Mouse (Mus musculus) cerebellum, adult 2 months (tissue): ENCODE measurements around the gene Slc12a7. TPM values are rescaled to one million over a fixed set of nuclear protein-coding genes. Genes with fewer than 3 reads are reported as not detected.
A peak's percentile ranks its signal among the peaks of the same experiment; 100 is the strongest.

Experiments
- DNase-seq, 2 experiments: peaks; one replicate each; pipeline ENCODE4 v3.0.0; 2021
- H3K27ac ChIP-seq: fragments of 200-500 bp; 2 replicates; pipeline ENCODE4 v1.5.1; 2012; ENCODE audit warnings: low read length, control low read depth, inconsistent platforms; ENCODE audit not compliant: insufficient read depth
- H3K27me3 ChIP-seq: fragments of 200-500 bp; 2 replicates; pipeline ENCODE4 v1.6.1; 2012; ENCODE audit warnings: inconsistent platforms, mild to moderate bottlenecking, low read length, moderate library complexity; ENCODE audit not compliant: control insufficient read depth, insufficient read depth
- H3K4me1 ChIP-seq: fragments of 200-500 bp; 2 replicates; pipeline ENCODE4 v1.6.1; 2011; ENCODE audit warnings: low read length; ENCODE audit not compliant: control insufficient read depth, insufficient read depth
- H3K4me3 ChIP-seq: fragments of 200-500 bp; replicated peaks from 2 replicates; pipeline ENCODE3; 2011; ENCODE audit warnings: mild to moderate bottlenecking, low read depth, low read length, control low read depth; ENCODE audit not compliant: insufficient read depth
- CTCF ChIP-seq: fragments of 200-500 bp; IDR thresholded peaks from 2 replicates; pipeline ENCODE4 v1.5.1; 2011; ENCODE audit warnings: low read depth, mild to moderate bottlenecking, control low read depth, low read length, moderate library complexity, borderline replicate concordance; ENCODE audit not compliant: insufficient read depth
- POLR2A ChIP-seq: fragments of 200-500 bp; IDR thresholded peaks from 2 replicates; pipeline ENCODE4 v1.6.1; 2011; ENCODE audit warnings: low read length, control low read depth, borderline replicate concordance; ENCODE audit not compliant: insufficient read depth
- WGBS: fragments of 180-500 bp; shearing (Covaris S2); methylation state at CpG from one replicate; pipeline ENCODE4 v1.1.7; 2018; 5-methylcytosine and 5-hydroxymethylcytosine counted together
- polyA plus RNA-seq: library from polyadenylated mRNA; depleted of rRNA; stranded (reverse); fragments of >200 nt; gene quantifications from 2 replicates; pipeline ENCODE4 v1.2.3, GENCODE M21; 2012

Gene Slc12a7
- polyA plus RNA-seq, 1 experiment, result 3.5 TPM

- no peak for DNase-seq
- H3K27me3 ChIP-seq, result no peaks in the 10 kb centered on the region
- no peak overlapping the region for H3K27ac ChIP-seq
- WGBS, result 49% methylated on average over 6 of the region's 6 CpGs
- H3K4me3 ChIP-seq, result no peak overlapping the region
- no peaks in the 10 kb centered on the region for H3K4me1 ChIP-seq
- TF ChIP-seq CTCF, result no peak
- no peak for TF ChIP-seq POLR2A
These were observed 23.4 kb upstream of the Slc12a7 start for GRCm38 (mm10) chr13:73709491-73709890.

- H3K27me3 ChIP-seq, result no peaks in the 10 kb centered on the region
- DNase-seq, result no peak
- TF ChIP-seq CTCF, result no peak
- no peak for TF ChIP-seq POLR2A
- H3K27ac ChIP-seq, result no peak overlapping the region
- H3K4me3 ChIP-seq, result no peak overlapping the region
- no peaks in the 10 kb centered on the region for H3K4me1 ChIP-seq
- WGBS, result 89% methylated on average over 5 of the region's 5 CpGs
These were observed 21.7 kb upstream of the Slc12a7 start for GRCm38 (mm10) chr13:73711221-73711620.

GRCm38 (mm10) chr13:73711803-73712202, 21.1 kb upstream of the Slc12a7 start:
- DNase-seq, result no peak
- H3K4me1 ChIP-seq, result no peaks in the 10 kb centered on the region
- TF ChIP-seq POLR2A (no peak), CTCF (no peak)
- H3K4me3 ChIP-seq, result no peak overlapping the region
- 94% methylated on average over 5 of the region's 5 CpGs for WGBS
- H3K27me3 ChIP-seq, result no peaks in the 10 kb centered on the region
- no peak overlapping the region for H3K27ac ChIP-seq

- DNase-seq, result no peak
- H3K27ac ChIP-seq, result no peak overlapping the region
- H3K4me1 ChIP-seq, result no peaks in the 10 kb centered on the region
- TF ChIP-seq POLR2A (no peak), CTCF (no peak)
- H3K4me3 ChIP-seq, result no peak overlapping the region
- 74% methylated on average over 3 of the region's 3 CpGs for WGBS
- H3K27me3 ChIP-seq, result no peaks in the 10 kb centered on the region
These were observed 20.7 kb upstream of the Slc12a7 start for GRCm38 (mm10) chr13:73712228-73712627.

- no peak for TF ChIP-seq CTCF
- H3K27ac ChIP-seq, result no peak overlapping the region
- H3K27me3 ChIP-seq, result no peaks in the 10 kb centered on the region
- 89% methylated on average over 4 of the region's 4 CpGs for WGBS
- H3K4me3 ChIP-seq, result no peak overlapping the region
- no peak for DNase-seq
- H3K4me1 ChIP-seq, result no peaks in the 10 kb centered on the region
These were observed 19.7 kb upstream of the Slc12a7 start for GRCm38 (mm10) chr13:73713204-73713603.

GRCm38 (mm10) chr13:73714020-73714419, 18.9 kb upstream of the Slc12a7 start:
- no peak for DNase-seq
- WGBS, result 73% methylated on average over 2 of the region's 2 CpGs

GRCm38 (mm10) chr13:73718225-73718624, 14.7 kb upstream of the Slc12a7 start:
- Histone ChIP-seq H3K4me1 (no peaks in the 10 kb centered on the region), H3K27ac (no peak overlapping the region), H3K27me3 (no peaks in the 10 kb centered on the region), H3K4me3 (no peak overlapping the region)
- TF ChIP-seq CTCF (peak; percentile 66; the same call in 1 of the 2 replicates), POLR2A (no peak)
- peak; percentile 54 to 73 for DNase-seq
- WGBS, result 4% methylated on average over 2 of the region's 2 CpGs

More at GRCm38 (mm10) chr13:73714020-73714419, 18.9 kb upstream of the Slc12a7 start:
- TF ChIP-seq CTCF, result no peak
- TF ChIP-seq POLR2A, result no peak
- no peak overlapping the region for H3K27ac ChIP-seq
- no peaks in the 10 kb centered on the region for H3K27me3 ChIP-seq
- H3K4me1 ChIP-seq, result no peaks in the 10 kb centered on the region
- no peak overlapping the region for H3K4me3 ChIP-seq

- TF ChIP-seq POLR2A (no peak), CTCF (no peak)
- DNase-seq, result no peak
- no peak overlapping the region for H3K27ac ChIP-seq
- WGBS, result 85% methylated on average over 4 of the region's 4 CpGs
- H3K4me1 ChIP-seq, result no peaks in the 10 kb centered on the region
- H3K4me3 ChIP-seq, result no peak overlapping the region
- no peaks in the 10 kb centered on the region for H3K27me3 ChIP-seq
These were observed 12.7 kb upstream of the Slc12a7 start for GRCm38 (mm10) chr13:73720241-73720640.
